Mouse (Mus musculus): Measurements from ENCODE around the gene Vangl1. TPM values are rescaled to one million over a fixed set of nuclear protein-coding genes. Genes with fewer than 3 reads are reported as not detected.
A peak's percentile ranks its signal among the peaks of the same experiment; 100 is the strongest.

Vangl1 gene
- polyA plus RNA-seq, 1 experiment from 2014 or later: 21.4 TPM

GRCm38 (mm10) chr3:102187401-102187800, 17.1 kb downstream of the Vangl1 start:
- peaks cover 43% of the 10 kb centered on the region for H3K36me3 ChIP-seq
- H3K9me3 ChIP-seq: 0 out of 2 replicates have a peak, but pooled peaks cover 5% of the 10 kb centered on the region
- H3K4me3 ChIP-seq: no peak overlapping the region
- H3K27ac ChIP-seq: no peak overlapping the region
- no peak for ATAC-seq (ENCODE audit: borderline replicate concordance, extremely low read depth, low FRiP score, low TSS enrichment)
- peaks cover 25% of the 10 kb centered on the region for H3K4me1 ChIP-seq
- no peak overlapping the region for H3K9ac ChIP-seq
- H3K27me3 ChIP-seq: no peaks in the 10 kb centered on the region
- WGBS: 75% methylated on average over 4 of the region's 4 CpGs
- H3K4me2 ChIP-seq: no peak overlapping the region

GRCm38 (mm10) chr3:102184721-102185120, 19.8 kb downstream of the Vangl1 start:
- H3K9ac ChIP-seq: no peak overlapping the region
- 59% methylated on average over 5 of the region's 5 CpGs for WGBS
- no peak overlapping the region for H3K4me3 ChIP-seq
- H3K27me3 ChIP-seq: no peaks in the 10 kb centered on the region
- H3K4me1 ChIP-seq: peaks cover 7% of the 10 kb centered on the region
- H3K9me3 ChIP-seq: 0 out of 2 replicates have a peak, but pooled peaks cover 5% of the 10 kb centered on the region
- no peak overlapping the region for H3K4me2 ChIP-seq
- peaks cover 51% of the 10 kb centered on the region for H3K36me3 ChIP-seq
- no peak overlapping the region for H3K27ac ChIP-seq
- ATAC-seq (ENCODE audit: borderline replicate concordance, extremely low read depth, low FRiP score, low TSS enrichment): no peak

- no peak for ATAC-seq (ENCODE audit: borderline replicate concordance, extremely low read depth, low FRiP score, low TSS enrichment)
- peaks cover 51% of the 10 kb centered on the region for H3K36me3 ChIP-seq
- WGBS: 76% methylated on average over 2 of the region's 2 CpGs
- H3K4me3 ChIP-seq: no peak overlapping the region
- H3K27me3 ChIP-seq: no peaks in the 10 kb centered on the region
- H3K4me1 ChIP-seq: no peaks in the 10 kb centered on the region
- 0 out of 2 replicates have a peak, but pooled peaks cover 5% of the 10 kb centered on the region for H3K9me3 ChIP-seq
- H3K9ac ChIP-seq: no peak overlapping the region
- H3K27ac ChIP-seq: no peak overlapping the region
- no peak overlapping the region for H3K4me2 ChIP-seq
Observed at GRCm38 (mm10) chr3:102182601-102183000, 21.9 kb downstream of the Vangl1 start.

- ATAC-seq (ENCODE audit: borderline replicate concordance, extremely low read depth, low FRiP score, low TSS enrichment): no peak
- Histone ChIP-seq H3K9ac (no peak overlapping the region), H3K27ac (no peak overlapping the region), H3K4me3 (no peak overlapping the region), H3K36me3 (peaks cover 37% of the 10 kb centered on the region), H3K9me3 (0 out of 2 replicates have a peak, but pooled peaks cover 3% of the 10 kb centered on the region), H3K27me3 (no peaks in the 10 kb centered on the region), H3K4me2 (no peak overlapping the region), H3K4me1 (no peaks in the 10 kb centered on the region)
- WGBS: 82% methylated on average over 4 of the region's 4 CpGs
Observed at GRCm38 (mm10) chr3:102181191-102181590, 23.3 kb downstream of the Vangl1 start.

- ATAC-seq (ENCODE audit: borderline replicate concordance, extremely low read depth, low FRiP score, low TSS enrichment): no peak
- H3K4me2 ChIP-seq: no peak overlapping the region
- H3K27ac ChIP-seq: no peak overlapping the region
Observed at GRCm38 (mm10) chr3:102180746-102181145, 23.7 kb downstream of the Vangl1 start.

GRCm38 (mm10) chr3:102179869-102180268, 24.6 kb downstream of the Vangl1 start:
- H3K4me3 ChIP-seq: no peak overlapping the region
- ATAC-seq (ENCODE audit: borderline replicate concordance, extremely low read depth, low FRiP score, low TSS enrichment): no peak
- H3K9me3 ChIP-seq: no peaks in the 10 kb centered on the region
- H3K9ac ChIP-seq: no peak overlapping the region
- H3K27me3 ChIP-seq: no peaks in the 10 kb centered on the region
- peaks cover 28% of the 10 kb centered on the region for H3K36me3 ChIP-seq
- 76% methylated on average over 4 of the region's 4 CpGs for WGBS
- H3K4me1 ChIP-seq: no peaks in the 10 kb centered on the region; the same call in 1 of the 2 replicates
- no peak overlapping the region for H3K4me2 ChIP-seq
- H3K27ac ChIP-seq: no peak overlapping the region

More at GRCm38 (mm10) chr3:102180746-102181145, 23.7 kb downstream of the Vangl1 start:
- Histone ChIP-seq H3K36me3 (peaks cover 32% of the 10 kb centered on the region), H3K27me3 (no peaks in the 10 kb centered on the region), H3K9me3 (no peaks in the 10 kb centered on the region), H3K9ac (no peak overlapping the region), H3K4me3 (no peak overlapping the region), H3K4me1 (no peaks in the 10 kb centered on the region; the same call in 1 of the 2 replicates)
- WGBS: 58% methylated on average over 7 of the region's 7 CpGs

- no peak overlapping the region for H3K4me3 ChIP-seq
- WGBS: 92% methylated on average over 12 of the region's 12 CpGs
- H3K9ac ChIP-seq: no peak overlapping the region
- H3K4me2 ChIP-seq: no peak overlapping the region
- no peaks in the 10 kb centered on the region for H3K27me3 ChIP-seq
- ATAC-seq (ENCODE audit: borderline replicate concordance, extremely low read depth, low FRiP score, low TSS enrichment): no peak
- H3K27ac ChIP-seq: no peak overlapping the region
- H3K9me3 ChIP-seq: no peaks in the 10 kb centered on the region
- peaks cover 1% of the 10 kb centered on the region; the same call in 1 of the 2 replicates for H3K4me1 ChIP-seq
- peaks cover 17% of the 10 kb centered on the region for H3K36me3 ChIP-seq
Observed at GRCm38 (mm10) chr3:102177837-102178615, 26.5 kb downstream of the Vangl1 start.

GRCm38 (mm10) chr3:102176116-102176515, 28.4 kb downstream of the Vangl1 start:
- H3K9me3 ChIP-seq: no peaks in the 10 kb centered on the region
- 0 out of 2 replicates have a peak, but pooled peaks cover 3% of the 10 kb centered on the region for H3K27me3 ChIP-seq
- H3K4me1 ChIP-seq: peaks cover 9% of the 10 kb centered on the region; the same call in 1 of the 2 replicates
- no peak overlapping the region for H3K9ac ChIP-seq
- H3K4me3 ChIP-seq: no peak overlapping the region
- 0 out of 2 replicates have a peak, but pooled peaks cover 5% of the 10 kb centered on the region for H3K36me3 ChIP-seq
- no peak overlapping the region for H3K27ac ChIP-seq
- ATAC-seq (ENCODE audit: borderline replicate concordance, extremely low read depth, low FRiP score, low TSS enrichment): no peak
- no peak overlapping the region for H3K4me2 ChIP-seq
- 68% methylated on average over 5 of the region's 5 CpGs for WGBS

- Histone ChIP-seq H3K27ac (no peak overlapping the region), H3K36me3 (0 out of 2 replicates have a peak, but pooled peaks cover 5% of the 10 kb centered on the region), H3K4me3 (no peak overlapping the region), H3K9ac (no peak overlapping the region), H3K9me3 (no peaks in the 10 kb centered on the region), H3K4me1 (peaks cover 12% of the 10 kb centered on the region; the same call in 1 of the 2 replicates), H3K4me2 (no peak overlapping the region), H3K27me3 (0 out of 2 replicates have a peak, but pooled peaks cover 3% of the 10 kb centered on the region)
- no peak for ATAC-seq (ENCODE audit: borderline replicate concordance, extremely low read depth, low FRiP score, low TSS enrichment)
- 84% methylated on average over 17 of the region's 18 CpGs for whole genome bisulfite sequencing
Observed at GRCm38 (mm10) chr3:102175701-102176100, 28.8 kb downstream of the Vangl1 start.

GRCm38 (mm10) chr3:102174118-102174865, 30.2 kb downstream of the Vangl1 start:
- Histone ChIP-seq H3K9ac (no peak overlapping the region), H3K27ac (no peak overlapping the region)
- no peak for ATAC-seq (ENCODE audit: borderline replicate concordance, extremely low read depth, low FRiP score, low TSS enrichment)

GRCm38 (mm10) chr3:102169197-102169905, 35.1 kb downstream of the Vangl1 start:
- H3K27ac ChIP-seq: peak overlapping the region; percentile 85
- peaks cover 46% of the 10 kb centered on the region for H3K4me1 ChIP-seq
- peaks cover 2% of the 10 kb centered on the region; the same call in 1 of the 2 replicates for H3K36me3 ChIP-seq
- H3K4me2 ChIP-seq: peak overlapping the region; percentile 21; the same call in 1 of the 2 replicates
- H3K9me3 ChIP-seq: no peaks in the 10 kb centered on the region
- peak; percentile 94 for ATAC-seq (ENCODE audit: borderline replicate concordance, extremely low read depth, low FRiP score, low TSS enrichment)
- no peak overlapping the region for H3K9ac ChIP-seq
- WGBS: 16% methylated on average over 13 of the region's 13 CpGs
- 0 out of 2 replicates have a peak, but pooled peaks cover 3% of the 10 kb centered on the region for H3K27me3 ChIP-seq
- H3K4me3 ChIP-seq: no peak overlapping the region

More at GRCm38 (mm10) chr3:102174118-102174865, 30.2 kb downstream of the Vangl1 start:
- Histone ChIP-seq H3K36me3 (0 out of 2 replicates have a peak, but pooled peaks cover 5% of the 10 kb centered on the region), H3K4me1 (peaks cover 24% of the 10 kb centered on the region), H3K4me2 (no peak overlapping the region), H3K27me3 (0 out of 2 replicates have a peak, but pooled peaks cover 3% of the 10 kb centered on the region), H3K4me3 (no peak overlapping the region), H3K9me3 (no peaks in the 10 kb centered on the region)
- WGBS: 54% methylated on average over 8 of the region's 8 CpGs

Measured in lung, embryonic 15.5 days (tissue).